Mouse (Mus musculus) testis, postnatal 14 days (tissue): ENCODE data around the gene Pcbp4.
"Not testable (repeated sequence)": the region's sequence is repeated elsewhere in the genome, so short reads cannot be mapped to it uniquely, and the experiment has no call there.

Experiments used
- DNase-seq: peaks from one replicate; pipeline ENCODE4 v3.0.0; 2021; ENCODE audit warnings: low spot score

The Pcbp4 gene

DNA sequence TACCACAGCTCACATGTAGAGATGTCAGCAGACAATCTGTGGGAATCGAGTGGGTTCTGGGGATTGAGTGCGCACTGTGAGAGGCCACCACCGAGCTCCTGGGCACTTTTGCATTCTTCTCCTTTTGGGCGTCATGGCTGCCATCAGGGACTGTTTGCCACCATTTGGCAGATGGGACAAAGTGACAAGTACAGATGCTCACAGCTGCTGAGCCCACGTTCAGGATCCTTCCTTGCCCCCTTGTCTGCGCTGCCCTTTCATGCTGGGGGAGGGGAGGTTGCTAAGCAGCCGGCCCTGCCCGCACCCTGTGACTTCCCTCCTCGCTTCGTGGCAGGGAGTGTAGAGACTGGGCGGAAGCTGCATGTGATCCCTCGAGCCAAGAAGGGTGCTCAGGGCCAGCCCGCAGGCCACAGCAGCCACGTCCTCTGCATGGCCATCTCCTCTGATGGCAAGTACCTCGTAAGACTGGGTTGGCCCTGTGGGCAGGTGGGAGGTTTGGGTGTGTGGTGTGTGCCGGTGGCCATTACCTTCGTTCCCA is 29.6 kb downstream of the Pcbp4 start:
- no peak for DNase-seq

DNA sequence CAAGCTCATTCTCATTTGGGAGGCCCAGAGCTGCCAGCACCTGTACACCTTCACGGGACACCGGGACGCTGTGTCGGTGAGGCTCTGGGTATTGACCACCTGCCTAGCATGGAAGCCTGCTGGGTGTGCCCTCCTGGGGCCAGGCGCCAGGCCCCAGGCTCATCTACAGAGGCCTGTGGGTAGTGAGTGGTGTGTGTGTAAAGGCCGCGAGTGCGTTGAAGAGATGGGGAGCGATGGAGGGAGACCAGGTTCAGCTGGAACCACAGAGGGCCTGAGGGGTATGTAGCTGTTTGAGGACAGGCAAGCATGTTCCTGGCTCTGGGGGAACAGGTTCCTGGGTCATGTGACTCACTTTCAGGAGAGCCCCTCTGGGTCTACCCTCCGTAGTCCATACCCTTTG is 30.0 kb downstream of the Pcbp4 start:
- DNase-seq = no peak

- DNase-seq = no peak
These were observed 30.5 kb downstream of the Pcbp4 start for GRCm38 (mm10) chr9:106483606-106484005.

DNA sequence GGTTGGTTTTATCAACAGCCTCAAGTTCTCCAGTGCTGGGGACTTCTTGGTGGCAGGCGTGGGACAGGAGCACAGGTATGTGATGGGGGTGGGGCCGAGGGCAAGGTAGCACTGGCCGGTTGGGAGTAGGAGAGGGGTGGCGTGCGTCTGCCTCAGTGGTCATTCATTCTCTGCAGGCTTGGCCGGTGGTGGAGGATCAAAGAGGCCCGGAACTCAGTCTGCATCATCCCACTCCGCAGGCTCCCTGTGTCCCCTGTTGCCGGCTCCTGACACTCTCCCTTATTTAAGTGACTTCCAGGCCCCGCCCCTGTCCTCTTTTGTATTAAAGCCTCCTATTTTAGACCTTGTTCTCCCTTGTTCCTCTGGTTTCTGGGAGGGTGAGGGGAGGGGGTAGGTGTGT is 32.0 kb downstream of the Pcbp4 start:
- no peak for DNase-seq

GRCm38 (mm10) chr9:106487602-106488001 is 34.5 kb downstream of the Pcbp4 start:
- DNase-seq = not testable (repeated sequence)

GRCm38 (mm10) chr9:106499667-106500066 is 46.6 kb downstream of the Pcbp4 start, which contains the start of gene Iqcf1:
Gene Iqcf1, plus strand, starts transcription at chr9:106499967.
- no peak for DNase-seq

GRCm38 (mm10) chr9:106501846-106502245 is 48.8 kb downstream of the Pcbp4 start:
- DNase-seq = no peak

- DNase-seq = no peak
These were observed 51.2 kb downstream of the Pcbp4 start for GRCm38 (mm10) chr9:106504246-106504645.

DNA sequence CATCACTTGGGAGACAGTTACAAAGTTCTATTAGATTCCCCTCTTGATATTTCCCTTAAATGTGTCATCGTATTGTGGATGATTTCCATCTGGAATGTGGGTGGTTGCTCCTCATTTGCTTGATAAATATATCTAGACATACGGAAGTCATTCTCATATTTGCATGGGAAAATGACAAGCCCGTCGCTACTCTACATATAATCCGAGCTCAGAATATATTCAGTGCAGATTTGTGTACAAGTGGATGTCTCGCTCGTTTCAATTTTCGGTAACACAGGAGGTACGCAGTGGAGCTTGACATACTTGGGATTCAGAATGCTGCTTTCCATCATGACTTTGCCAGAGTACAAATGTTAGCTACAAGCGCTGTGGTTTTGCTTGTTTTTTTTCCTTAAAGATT is 56.3 kb downstream of the Pcbp4 start:
- DNase-seq = no peak

DNA sequence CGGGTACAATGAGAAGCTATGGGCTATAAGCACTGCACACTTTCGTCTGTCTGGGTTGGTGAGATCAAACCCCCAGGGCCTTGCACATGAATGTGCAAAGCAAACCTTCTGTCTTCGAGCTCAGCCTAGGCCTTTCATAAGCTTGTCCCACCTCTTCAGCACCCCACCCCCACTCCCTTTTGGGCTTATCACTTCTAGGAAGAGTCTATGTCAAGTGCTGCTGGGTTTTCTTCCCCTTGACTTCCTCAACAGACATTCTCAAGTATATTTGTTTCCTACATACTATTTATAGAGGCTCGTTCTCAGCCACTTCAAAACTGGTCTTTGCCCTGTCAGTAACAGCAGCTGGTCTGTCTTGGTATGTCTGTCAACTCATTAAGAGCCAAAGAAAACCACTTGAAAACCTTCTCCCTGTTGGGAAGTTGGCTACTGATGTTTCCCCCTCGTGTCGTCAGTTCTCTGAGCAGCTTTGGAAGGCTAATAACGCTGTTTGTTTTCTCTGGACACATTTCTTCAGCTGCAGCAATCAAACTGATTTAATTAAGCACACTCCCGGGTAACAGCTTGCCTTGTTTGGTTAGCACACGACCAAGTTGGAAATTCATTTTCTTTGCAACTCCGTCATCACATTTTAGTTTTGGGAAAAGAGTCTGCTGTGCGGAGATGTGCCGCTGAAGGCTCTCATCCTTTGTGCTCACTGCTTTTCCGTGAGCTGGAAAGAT is 59.8 kb downstream of the Pcbp4 start:
- DNase-seq = no peak

DNA sequence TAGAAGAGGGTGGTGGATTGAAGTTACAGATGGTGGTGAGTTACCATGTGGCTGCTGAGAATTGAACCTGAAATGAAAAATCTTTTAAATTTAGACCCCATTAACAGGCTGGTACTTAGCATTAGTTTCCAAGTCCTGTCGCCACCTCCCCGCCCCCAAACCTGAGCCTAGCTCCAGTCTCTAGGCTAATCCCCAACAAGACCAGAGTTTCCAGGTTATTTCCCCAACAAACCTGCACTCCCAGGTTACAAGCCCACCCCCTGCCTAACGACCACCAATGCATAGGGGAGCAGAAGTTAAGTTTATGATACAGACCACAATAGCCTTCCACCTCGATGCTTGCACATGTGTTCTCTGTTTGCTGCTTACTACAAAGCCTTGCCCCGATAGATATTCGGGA is 60.5 kb downstream of the Pcbp4 start:
- DNase-seq = no peak
